In genomic region chr2:17375916-17376315, GRCm38 (mm10) we compare ENCODE assay signal across 17 mouse cellular contexts.
DNase-seq lines count a peak whose midpoint lies in the region; ATAC-seq lines count a peak whose summit lies in the region.
"Had no signal": no experiment of that assay in that cellular context is flagged by ENCODE, and none has a peak within 500 bp of the region (broad histone marks: within the 10 kb centered on the region; RNA-seq: fewer than 3 reads in every experiment).

No protein-coding gene starts in this region.

- ATAC-seq in common myeloid progenitor, adult 5-6 weeks (replicated peaks; ENCODE audit: low read depth, poor library complexity, severe bottlenecking) = 0 out of 2 replicates have a peak, but pooled peaks have one; percentile 39
- ATAC-seq: forebrain, embryonic 13.5 days; forebrain, embryonic 15.5 days; forebrain, postnatal 0 days had no signal

- peak; percentile 20 for DNase-seq in layer of hippocampus, adult 9-11 months
- DNase-seq in layer of hippocampus, adult 9-10 months (ENCODE audit: low spot score) = no peak
- DNase-seq in brain, adult 2 months (ENCODE audit: low read depth, low spot score) = peak; percentile 43
- no peak for DNase-seq in heart, adult 11 months
- DNase-seq: adrenal gland, adult 2 months; adrenal gland, postnatal 10 days; adrenal gland, postnatal 25 days; cerebellum, adult 11-12 months; cerebellum, adult 2 months; cerebellum, adult 9-10 months; cerebellum, postnatal 10 days; cerebellum, postnatal 25 days; embryo, embryonic 11 days; forebrain, postnatal 0 days had no signal

Comparison
In these comparisons a context has a peak if more than half of its experiments do, and no peak if none do; other contexts are left out.
1. DNase-seq: peak in layer of hippocampus, adult 9-11 months (single experiment) and brain, adult 2 months (single experiment); none in layer of hippocampus, adult 9-10 months (single experiment) and heart, adult 11 months (single experiment).